In the genomic region with DNA sequence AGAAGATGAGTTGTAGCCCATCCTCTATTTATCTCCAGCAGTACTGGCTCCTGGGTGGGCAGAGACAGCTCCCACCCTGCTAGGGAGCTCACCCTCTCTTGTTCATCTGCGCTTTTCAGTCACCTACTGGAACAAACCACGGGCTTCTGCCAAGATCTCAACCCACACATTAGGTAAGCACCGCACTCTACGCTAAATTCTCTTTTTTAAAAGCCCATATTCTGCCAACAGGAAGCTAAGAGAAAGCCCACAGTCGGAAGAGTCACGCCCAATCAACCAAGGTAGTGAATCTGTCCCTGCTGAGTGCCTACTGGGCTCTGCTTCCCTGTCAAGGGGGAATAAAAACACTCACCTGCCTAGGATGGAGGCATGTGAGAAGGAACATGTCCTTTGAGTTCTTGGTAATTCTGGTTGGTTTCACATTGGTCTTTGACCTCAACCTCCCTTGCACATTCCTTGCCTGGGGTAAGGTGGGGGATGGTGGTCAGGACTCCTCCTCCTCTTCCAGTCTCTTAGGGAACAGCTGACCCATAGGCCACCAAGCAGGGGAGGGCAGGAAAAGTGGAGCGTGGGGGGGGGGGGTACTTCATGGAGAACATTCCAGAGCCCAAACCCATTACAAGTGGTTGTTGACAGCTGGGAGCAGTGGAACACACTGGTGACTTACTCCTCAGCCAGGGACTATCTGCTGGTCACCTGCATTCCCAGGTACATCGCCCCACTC, we compare ENCODE assay signal across 14 mouse cellular contexts.
DNase-seq lines count a peak whose midpoint lies in the region; ATAC-seq and TF ChIP-seq lines count a peak whose summit lies in the region.
"Had no signal": no experiment of that assay in that cellular context is flagged by ENCODE, and none has a peak within 500 bp of the region (broad histone marks: within the 10 kb centered on the region; RNA-seq: fewer than 3 reads in every experiment).

No protein-coding gene starts in this region.

- ATAC-seq in activated CD4-positive, CD25-positive, alpha-beta regulatory T cell, adult 4 months: peak; percentile 58
- ATAC-seq in forebrain, embryonic 14.5 days: no peak
- ATAC-seq: forebrain, embryonic 15.5 days; hindbrain, embryonic 16.5 days; midbrain, embryonic 16.5 days had no signal

- H3ac ChIP-seq in myocyte (ENCODE audit: control insufficient read depth, insufficient read length): no peak overlapping the region

- peak overlapping the region; percentile 14 for H3K4me2 ChIP-seq in myocyte (ENCODE audit: low read depth)
- H3K4me2 ChIP-seq in forebrain, embryonic 14.5 days (ENCODE audit: low read length): no peak overlapping the region
- H3K4me2 ChIP-seq: embryonic facial prominence, embryonic 13.5 days; forebrain, embryonic 15.5 days; lung, embryonic 14.5 days had no signal

- no peak overlapping the region for H3K9ac ChIP-seq in forebrain, embryonic 14.5 days (ENCODE audit: low read length)
- H3K9ac ChIP-seq: embryonic facial prominence, embryonic 13.5 days; forebrain, embryonic 15.5 days; lung, embryonic 14.5 days had no signal

- no peak overlapping the region for H3K4me3 ChIP-seq in layer of hippocampus, adult 2 months
- H3K4me3 ChIP-seq in myocyte: no peak overlapping the region
- no peak overlapping the region for H3K4me3 ChIP-seq in forebrain, embryonic 14.5 days (ENCODE audit: low read depth, low read length)
- H3K4me3 ChIP-seq: embryonic facial prominence, embryonic 13.5 days; forebrain, embryonic 15.5 days had no signal

- no peak for DNase-seq in layer of hippocampus, adult 2 months (ENCODE audit: low spot score in 2 of 2)
- DNase-seq in layer of hippocampus, postnatal 25 days (ENCODE audit: extremely low spot score in 1 of 2, low spot score in 1 of 2): no peak
- peak; percentile 95 for DNase-seq in kidney, adult 9 months
- DNase-seq in cerebellum, adult 9-11 months: no peak
- DNase-seq in forebrain, embryonic 14.5 days (ENCODE audit: low spot score): no peak
- DNase-seq: cerebellum, postnatal 14 days; lung, embryonic 14.5 days; thymus, postnatal 14 days had no signal

- H3K9me3 ChIP-seq in forebrain, embryonic 14.5 days (replicated peaks; ENCODE audit: control insufficient read depth, low read length): no peaks in the 10 kb centered on the region
- H3K9me3 ChIP-seq: embryonic facial prominence, embryonic 13.5 days; forebrain, embryonic 15.5 days had no signal

- H3K79me2 ChIP-seq in myocyte (ENCODE audit: control insufficient read depth, insufficient read depth): peaks cover 7% of the 10 kb centered on the region

- peaks cover 20% of the 10 kb centered on the region for H3K36me3 ChIP-seq in myocyte (ENCODE audit: control insufficient read depth, insufficient read depth)
- no peaks in the 10 kb centered on the region for H3K36me3 ChIP-seq in forebrain, embryonic 14.5 days (ENCODE audit: control insufficient read depth, insufficient read depth, low read length)
- H3K36me3 ChIP-seq: forebrain, embryonic 15.5 days had no signal

- H3K27ac ChIP-seq in layer of hippocampus, adult 2 months: 0 out of 2 replicates have a peak overlapping the region, but pooled peaks have one; percentile 32
- H3K27ac ChIP-seq in forebrain, embryonic 14.5 days (ENCODE audit: low read depth, low read length): no peak overlapping the region
- H3K27ac ChIP-seq: embryonic facial prominence, embryonic 13.5 days; forebrain, embryonic 15.5 days had no signal

- 87% methylated on average over 8 of the region's 8 CpGs for WGBS in forebrain, embryonic 14.5 days

- no peak for TF ChIP-seq POLR2A in myocyte (IDR thresholded peaks at IDR 0.05; ENCODE audit: insufficient read length, low read depth)

- H3K27me3 ChIP-seq in myocyte (ENCODE audit: control insufficient read depth, insufficient read depth, insufficient read length): no peaks in the 10 kb centered on the region
- H3K27me3 ChIP-seq in forebrain, embryonic 14.5 days (replicated peaks; ENCODE audit: control insufficient read depth, insufficient read depth, low read length): no peaks in the 10 kb centered on the region
- H3K27me3 ChIP-seq: embryonic facial prominence, embryonic 13.5 days; forebrain, embryonic 15.5 days had no signal

- no peaks in the 10 kb centered on the region for H3K4me1 ChIP-seq in forebrain, embryonic 14.5 days (ENCODE audit: control insufficient read depth, insufficient read depth, low read length)
- H3K4me1 ChIP-seq: forebrain, embryonic 15.5 days had no signal

- no peak for TF ChIP-seq CTCF in layer of hippocampus, adult 2 months (conservative IDR thresholded peaks at IDR 0.05)

TF ChIP-seq in myocyte, 11 proteins besides CTCF, POLR2A, EP300 and RAD21:
- no peak for TF ChIP-seq MYOG (IDR thresholded peaks at IDR 0.05; ENCODE audit: control insufficient read depth in 1 of 3, insufficient read depth in 1 of 3, insufficient read length in 2 of 3, low read depth in 2 of 3)
- TF ChIP-seq MYOD1 (IDR thresholded peaks at IDR 0.05; ENCODE audit: control insufficient read depth in 1 of 3, insufficient read length in 2 of 3, low read depth in 2 of 3): peak in 2 of 3 experiments; percentile 0 to 2
TF ChIP-seq in myocyte: peak in this region for 1.
